Mouse (Mus musculus) central nervous system, embryonic 18 days (tissue): ENCODE measurements around the gene 9230110F15Rik. TPM values are rescaled to one million over a fixed set of nuclear protein-coding genes. Genes with fewer than 3 reads are reported as not detected.

Experiments used
- polyA plus RNA-seq: library from polyadenylated mRNA; depleted of rRNA; stranded (reverse); fragments of >200 nt; gene quantifications from 2 replicates; pipeline ENCODE4 v1.2.3, GENCODE M21; 2012; rRNA removed

The 9230110F15Rik gene
- polyA plus RNA-seq, result not detected in 2 replicates

GRCm38 (mm10) chr9:35844050-35844449 is at the start of gene 9230110F15Rik:
Gene 9230110F15Rik, minus strand, starts transcription at chr9:35844150.

GRCm38 (mm10) chr9:35790001-35790400 is 53.9 kb downstream of the 9230110F15Rik start, which contains the start of the genes Gm27235 and D730048I06Rik:
Gene Gm27235, minus strand, starts transcription at chr9:35790101.
Gene D730048I06Rik, minus strand, starts transcription at chr9:35790112.

Other genes starting within 250 kb of the 9230110F15Rik start
- gene Pate4, start 232.2 kb downstream of the 9230110F15Rik start, polyA plus RNA-seq, result not detected in 2 replicates
- gene Pate3, start 195.9 kb downstream of the 9230110F15Rik start, polyA plus RNA-seq, result not detected in 2 replicates
- gene Pate1, start 156.8 kb downstream of the 9230110F15Rik start, polyA plus RNA-seq, result not detected in 2 replicates
- gene Gm17677, start 103.1 kb downstream of the 9230110F15Rik start, polyA plus RNA-seq, result not detected in 2 replicates
- gene Gm17727, start 66.0 kb downstream of the 9230110F15Rik start, polyA plus RNA-seq, result not detected in 2 replicates
- gene Gm27235, start 54.0 kb downstream of the 9230110F15Rik start, polyA plus RNA-seq, result not detected in 2 replicates
- not detected in 2 replicates for gene D730048I06Rik, start 54.0 kb downstream of the 9230110F15Rik start, polyA plus RNA-seq
- gene 9230113P08Rik, start 64.3 kb upstream of the 9230110F15Rik start, polyA plus RNA-seq, result not detected in 2 replicates